Mouse (Mus musculus) A20 (cell line): ENCODE data around the gene Tmprss7.

Experiments used
- DNase-seq: peaks from one replicate; pipeline ENCODE4 v3.0.0-alpha.2; 2011; ENCODE audit warnings: low read depth, low spot score

Gene Tmprss7

GRCm38 (mm10) chr16:45693558-45693957, at the start of gene Tmprss7:
Gene Tmprss7 (minus strand): TSS chr16:45693658.
- DNase-seq = no peak

- DNase-seq = peak; percentile 94
These were observed 49.4 kb upstream of the Tmprss7 start, which contains the start of gene Abhd10 for GRCm38 (mm10) chr16:45742615-45743476. Gene Abhd10 (minus strand): TSS chr16:45742955.

GRCm38 (mm10) chr16:45737880-45738279, 44.4 kb upstream of the Tmprss7 start:
- no peak for DNase-seq

DNA sequence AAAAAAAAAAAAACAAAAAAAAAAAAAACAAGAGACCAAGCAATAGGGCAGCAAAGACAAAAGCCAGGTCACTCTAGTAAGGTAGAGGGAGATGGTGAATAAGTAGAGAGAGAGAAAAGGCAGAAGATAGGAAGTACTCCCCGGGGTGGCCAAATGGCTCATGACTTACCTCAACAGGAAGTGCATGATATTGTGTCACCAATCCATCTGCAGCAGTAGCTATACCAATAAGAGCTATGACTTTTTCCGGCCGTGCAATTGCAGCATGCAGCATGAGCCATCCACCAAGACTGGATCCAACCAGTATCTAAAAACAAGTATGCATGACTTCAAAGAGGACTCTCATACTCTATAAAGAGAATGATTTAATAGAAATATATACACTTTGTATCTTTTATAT, 43.3 kb upstream of the Tmprss7 start:
- DNase-seq = no peak

GRCm38 (mm10) chr16:45729163-45729562, 35.7 kb upstream of the Tmprss7 start:
- no peak for DNase-seq

- DNase-seq = no peak
These were observed 31.3 kb upstream of the Tmprss7 start for GRCm38 (mm10) chr16:45724742-45725102.

DNA sequence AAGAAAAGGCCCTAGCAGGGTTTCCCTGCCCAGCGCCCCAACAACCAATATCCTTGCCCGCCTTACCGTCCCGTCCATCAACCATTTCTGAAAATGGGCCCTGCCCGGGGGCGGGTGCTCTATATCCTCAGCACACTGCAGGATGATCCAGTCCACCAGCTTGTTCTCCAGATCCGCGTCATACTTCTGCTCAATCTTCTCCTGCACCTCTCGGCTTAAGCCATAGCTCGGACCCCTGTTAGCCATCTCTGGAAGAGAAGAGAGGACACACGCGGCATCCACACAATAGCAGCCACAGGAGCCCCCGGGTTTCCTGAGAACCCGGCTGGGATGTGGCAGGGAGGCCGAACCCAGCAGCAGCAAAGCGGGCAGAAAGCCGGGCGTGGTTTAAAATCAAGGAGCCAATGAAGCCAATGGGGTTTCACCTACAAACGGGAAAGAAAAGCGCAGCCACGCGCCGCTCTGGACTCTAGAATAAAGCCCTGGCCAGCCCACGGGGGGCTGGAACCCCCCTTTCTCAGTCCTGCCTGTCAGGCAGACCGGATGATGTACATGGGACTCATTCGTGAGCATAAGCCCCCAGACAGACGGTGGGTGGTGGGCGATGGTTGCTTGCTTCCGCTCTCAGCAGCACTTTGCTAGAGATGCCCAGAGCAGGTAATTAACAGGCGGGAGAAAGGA, 30.7 kb upstream of the Tmprss7 start, which contains the start of gene Tagln3:
Gene Tagln3 (minus strand): TSS at position 548 of the 681 bp plus-strand sequence.
- DNase-seq = no peak

GRCm38 (mm10) chr16:45723172-45723901, 29.9 kb upstream of the Tmprss7 start:
- DNase-seq = no peak

DNA sequence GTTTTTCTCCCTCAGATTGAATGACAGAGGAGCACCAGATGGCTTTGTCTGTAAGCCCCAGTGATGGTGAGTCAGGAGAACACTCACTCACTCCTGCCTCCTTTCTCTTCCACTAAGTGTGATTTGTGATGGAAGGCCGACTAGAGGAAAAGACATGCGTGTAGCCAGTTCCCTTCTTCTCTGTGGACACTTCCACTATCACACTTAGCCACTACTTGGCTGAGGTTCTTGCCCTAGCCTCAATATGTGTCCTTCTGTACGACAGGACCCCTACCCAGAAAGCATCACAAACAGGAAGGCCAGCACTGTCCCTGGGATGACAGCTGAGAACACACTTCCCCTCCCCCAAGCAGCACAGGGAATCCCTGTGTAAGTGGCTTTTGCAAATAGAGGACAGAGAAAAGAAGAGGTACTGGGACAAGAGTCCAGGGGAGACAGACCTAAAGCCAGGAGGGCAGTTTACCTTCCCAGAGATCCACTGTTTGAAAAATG, 29.0 kb upstream of the Tmprss7 start:
- DNase-seq = no peak

- no peak for DNase-seq
These were observed 26.7 kb upstream of the Tmprss7 start for GRCm38 (mm10) chr16:45720022-45720630.

DNA sequence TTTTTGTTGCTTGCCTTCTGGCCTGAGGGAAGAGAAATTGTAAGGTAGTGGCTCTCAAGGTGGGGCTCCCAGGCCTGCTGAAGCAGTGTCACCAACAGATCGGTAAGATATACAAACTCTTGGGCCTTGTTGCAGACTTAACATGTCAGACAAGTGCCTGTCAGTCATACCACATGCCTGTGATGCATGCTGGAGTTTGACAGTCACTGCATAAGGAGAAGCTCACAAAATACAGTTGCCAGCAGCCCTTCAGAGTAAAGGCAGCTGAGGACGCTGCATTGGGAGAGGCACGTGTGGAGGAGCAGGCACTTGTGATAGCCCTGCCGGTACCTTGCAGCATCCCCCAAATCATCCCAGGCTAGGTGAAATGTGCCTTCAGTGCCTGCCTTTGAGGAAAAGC, 24.8 kb upstream of the Tmprss7 start:
- DNase-seq = no peak

GRCm38 (mm10) chr16:45714489-45715150, 21.2 kb upstream of the Tmprss7 start:
- no peak for DNase-seq

DNA sequence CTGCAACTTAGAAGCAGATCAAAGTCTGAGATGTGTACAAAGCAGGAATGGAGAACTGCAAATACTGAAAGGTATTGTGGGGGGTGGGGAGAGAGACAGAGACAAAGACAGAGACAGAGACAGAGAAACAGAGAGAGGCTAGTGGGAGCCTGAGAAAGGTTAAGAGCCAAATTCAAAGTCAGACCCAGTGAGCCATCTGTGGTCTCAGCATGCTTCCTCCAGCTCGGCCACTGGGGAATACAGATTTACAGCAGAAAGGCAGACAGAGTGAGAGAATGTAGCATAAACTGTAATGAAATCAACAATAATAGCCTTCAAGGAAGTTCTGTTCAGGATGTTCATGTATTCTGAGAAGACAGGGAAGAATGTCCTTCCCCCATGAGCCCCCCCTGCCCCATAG, 20.4 kb upstream of the Tmprss7 start:
- DNase-seq = no peak

DNA sequence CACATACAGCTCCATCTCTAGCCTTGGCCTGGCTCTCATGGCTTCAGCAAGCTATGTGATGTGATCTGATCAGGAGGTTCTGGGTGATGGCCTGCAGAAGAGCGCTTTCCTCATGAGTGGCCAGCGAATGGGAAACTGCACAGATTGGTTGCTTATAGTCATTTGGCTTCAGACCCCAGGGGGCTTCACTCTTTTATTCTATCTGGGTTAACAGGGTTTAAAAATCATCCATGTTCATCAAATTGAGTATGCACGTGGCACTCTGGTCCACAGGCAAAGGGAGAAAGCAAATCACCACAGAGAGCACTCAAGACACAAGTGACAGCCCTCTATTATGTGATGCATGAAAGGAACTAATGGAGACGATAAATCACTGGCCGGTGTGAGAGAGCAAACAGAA, 19.8 kb upstream of the Tmprss7 start:
- no peak for DNase-seq

DNA sequence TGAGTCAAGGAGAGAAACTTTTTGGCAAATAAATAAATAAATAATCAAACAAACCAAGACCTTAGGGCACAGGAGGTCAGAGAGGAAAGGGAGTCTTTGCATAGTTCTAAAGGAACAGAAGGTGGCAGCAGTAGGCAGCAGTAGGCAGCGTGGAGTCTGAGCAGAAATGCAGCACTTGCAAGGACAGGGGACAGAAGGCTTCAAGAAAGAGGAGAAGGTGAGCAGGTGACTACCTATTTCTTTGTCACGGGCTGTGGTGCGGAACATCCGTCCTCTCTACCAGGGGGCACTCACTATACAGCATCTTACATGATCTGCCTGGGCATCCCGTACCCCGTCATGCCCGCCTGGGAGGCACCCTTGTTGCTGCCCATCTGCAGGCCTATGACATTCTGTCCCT, 17.8 kb upstream of the Tmprss7 start:
- DNase-seq = peak; percentile 36

- no peak for DNase-seq
These were observed 5.8 kb upstream of the Tmprss7 start for GRCm38 (mm10) chr16:45699301-45699700.

DNA sequence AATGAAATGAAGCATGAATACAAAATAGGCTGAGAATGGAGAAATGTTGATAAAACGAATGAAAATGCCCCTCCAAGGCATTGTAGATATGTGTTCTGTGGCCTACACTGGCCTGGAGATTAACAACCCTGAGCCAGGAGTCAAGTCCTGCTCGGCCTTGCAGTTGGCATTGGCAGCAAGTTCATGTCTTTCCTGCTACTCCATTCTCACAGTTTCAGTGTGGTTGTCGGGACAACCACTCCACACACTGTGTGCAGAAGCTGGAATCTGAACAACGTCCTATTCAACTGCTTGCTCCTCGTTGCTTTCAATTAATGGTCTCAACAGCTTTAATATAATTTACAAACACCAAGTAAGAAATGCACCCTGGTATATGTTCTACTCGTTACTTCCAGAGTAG, 4.5 kb upstream of the Tmprss7 start:
- DNase-seq = no peak

GRCm38 (mm10) chr16:45695445-45696160, 2.1 kb upstream of the Tmprss7 start:
- no peak for DNase-seq

DNA sequence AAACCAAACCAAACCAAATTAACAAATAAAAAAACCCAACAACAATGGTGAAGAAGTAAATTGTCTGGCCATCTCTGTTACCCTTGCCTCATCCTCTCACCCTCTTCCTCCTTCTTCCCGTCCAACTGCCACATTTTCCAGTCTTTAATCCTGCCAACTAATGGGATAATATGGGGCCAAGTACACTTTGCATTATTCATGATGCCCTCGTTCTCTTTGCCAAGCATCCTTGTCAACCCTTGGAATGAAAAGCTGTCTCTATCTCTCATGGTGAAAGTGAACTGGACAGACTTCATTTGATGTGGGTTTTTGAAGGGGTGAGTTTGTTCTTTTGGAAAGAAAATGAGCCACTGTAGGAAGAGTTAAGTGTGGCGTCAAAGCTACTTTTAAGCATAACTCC, 607 bp downstream of the Tmprss7 start:
- DNase-seq = no peak

DNA sequence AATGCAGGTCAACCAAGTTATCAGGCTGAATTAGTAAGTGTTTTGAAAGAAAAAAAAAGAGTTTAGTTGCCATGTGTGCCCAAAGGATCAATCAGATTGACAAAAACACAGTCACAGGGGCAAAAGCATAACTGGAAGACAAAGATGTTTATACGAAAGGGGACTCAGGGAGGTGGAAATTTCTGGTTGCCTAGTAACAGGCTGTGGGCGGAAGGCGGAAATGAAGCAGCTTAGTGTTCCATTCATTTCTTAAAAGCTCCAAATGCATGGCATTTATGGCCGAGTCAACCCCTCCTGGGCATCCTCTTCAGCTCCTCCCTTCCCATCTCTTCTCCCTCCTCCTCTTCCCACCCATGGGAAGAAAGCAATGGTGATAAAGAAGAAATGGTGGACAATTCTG, 3.3 kb downstream of the Tmprss7 start:
- no peak for DNase-seq
